Mouse (Mus musculus) heart, postnatal 10 days (tissue): ENCODE results near the gene Olfr1337. TPM values are rescaled to one million over a fixed set of nuclear protein-coding genes. Genes with fewer than 3 reads are reported as not detected.
"Not testable (repeated sequence)": the region's sequence is repeated elsewhere in the genome, so short reads cannot be mapped to it uniquely, and the experiment has no call there.

Experiments
- DNase-seq, 2 experiments: peaks; one replicate each; pipeline ENCODE4 v3.0.0; 2021
- intact Hi-C: fragments of 180-260 bp; cut with DNase I; formaldehyde crosslinking; loops from one replicate; pipeline ENCODE4 v1.15.1; 2025
- total RNA-seq, 2 experiments: library from RNA; stranded (reverse); gene quantifications; 2 replicates each; pipeline ENCODE4 v1.2.3; 2021

Olfr1337 gene
- total RNA-seq, result not detected

- intact Hi-C loops, result no loop called here
- DNase-seq, result no peak
Measured at GRCm38 (mm10) chr4:118782486-118782885, at the start of gene Olfr1337. TSS of gene Olfr1337 (minus strand) at chr4:118782586.

- DNase-seq, result no peak
- intact Hi-C loops, result no loop called here
Measured at GRCm38 (mm10) chr4:118818921-118819320, 36.5 kb upstream of the Olfr1337 start.

- no peak for DNase-seq
- intact Hi-C loops, result no loop called here
Measured at GRCm38 (mm10) chr4:118809844-118810243, 27.5 kb upstream of the Olfr1337 start, which contains the start of gene Olfr1335. TSS of gene Olfr1335 (minus strand) at chr4:118809944.

GRCm38 (mm10) chr4:118792796-118793195 lies 10.4 kb upstream of the Olfr1337 start:
- intact Hi-C loops, result not testable (repeated sequence)
- DNase-seq, result peak; percentile 4 to 13

GRCm38 (mm10) chr4:118758637-118759036 lies 23.7 kb downstream of the Olfr1337 start, which contains the start of gene Olfr1338:
TSS of gene Olfr1338 (minus strand) at chr4:118758737.
- intact Hi-C loops, result no loop called here
- DNase-seq, result no peak

- intact Hi-C loops, result no loop called here
- no peak for DNase-seq
Measured at GRCm38 (mm10) chr4:118741881-118742280, 40.5 kb downstream of the Olfr1337 start.

- intact Hi-C loops, result no loop called here
- no peak for DNase-seq
Measured at GRCm38 (mm10) chr4:118740988-118741698, 41.2 kb downstream of the Olfr1337 start.

- no peak for DNase-seq
- intact Hi-C loops, result no loop called here
Measured at GRCm38 (mm10) chr4:118739574-118739973, 42.8 kb downstream of the Olfr1337 start.

GRCm38 (mm10) chr4:118731875-118732274 lies 50.5 kb downstream of the Olfr1337 start, which contains the start of gene Olfr1339:
TSS of gene Olfr1339 (plus strand) at chr4:118732175.
- intact Hi-C loops, result no loop called here
- DNase-seq, result no peak

Other genes with a start within 250 kb of the Olfr1337 start
- gene Tmem125, start 238.5 kb downstream of the Olfr1337 start, total RNA-seq, result under 1 TPM in 1 of 2 experiments, not detected in 1; 0.12 TPM
- under 1 TPM; 0.07 to 0.17 TPM for gene Cfap57, start 161.8 kb downstream of the Olfr1337 start, total RNA-seq
- gene Ebna1bp2, start 161.8 kb downstream of the Olfr1337 start, total RNA-seq, result 10 to 100 TPM; 39.8 to 49.6 TPM
- gene Olfr62, start 123.6 kb downstream of the Olfr1337 start, total RNA-seq, result not detected
- gene Olfr1342, start 89.8 kb downstream of the Olfr1337 start, total RNA-seq, result not detected
- not detected for gene Olfr1341, start 79.1 kb downstream of the Olfr1337 start, total RNA-seq
- gene Olfr1340, start 62.4 kb downstream of the Olfr1337 start, total RNA-seq, result not detected
- not detected for gene Olfr1339, start 50.4 kb downstream of the Olfr1337 start, total RNA-seq
- gene Olfr1338, start 23.8 kb downstream of the Olfr1337 start, total RNA-seq, result not detected
- gene Olfr1335, start 27.4 kb upstream of the Olfr1337 start, total RNA-seq, result not detected
- not detected for gene Olfr1333, start 53.7 kb upstream of the Olfr1337 start, total RNA-seq
- gene Olfr1331, start 82.1 kb upstream of the Olfr1337 start, total RNA-seq, result not detected
- not detected for gene Olfr1330, start 106.0 kb upstream of the Olfr1337 start, total RNA-seq
- not detected for gene Olfr1329, start 134.9 kb upstream of the Olfr1337 start, total RNA-seq
- gene Olfr1328, start 156.0 kb upstream of the Olfr1337 start, total RNA-seq, result not detected
- under 1 TPM in 1 of 2 experiments, not detected in 1; 0.38 TPM for gene Lao1, start 179.0 kb upstream of the Olfr1337 start, total RNA-seq